Mouse (Mus musculus): Measurements from ENCODE around the gene Vmn1r230. TPM values are rescaled to one million over a fixed set of nuclear protein-coding genes. Genes with fewer than 3 reads are reported as not detected.

The Vmn1r230 gene
- total RNA-seq (2022), result not detected

GRCm38 (mm10) chr17:20840144-20840543, at the start of gene Vmn1r230:
Gene Vmn1r230, plus strand, starts transcription at chr17:20840444.
- no peak for DNase-seq (ENCODE audit: low spot score in 2 of 2)

DNA sequence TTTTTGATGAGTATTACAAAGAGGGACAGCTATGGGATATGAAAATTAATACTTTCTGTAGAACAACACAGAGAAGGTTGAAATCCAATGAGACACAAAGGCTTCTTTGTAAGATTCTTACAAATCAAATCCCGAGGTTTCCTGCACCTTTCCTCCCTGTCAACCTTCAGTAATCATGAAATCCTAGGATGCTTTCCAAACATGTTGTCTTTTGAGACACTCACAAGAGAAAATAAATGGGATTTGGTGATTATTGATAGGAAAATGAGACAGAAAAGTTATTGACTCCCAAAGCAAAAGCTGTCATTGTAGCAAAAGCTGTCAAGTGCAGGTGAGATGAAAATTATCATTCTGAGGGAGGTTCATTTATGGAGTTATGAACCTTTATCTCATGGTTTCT, 29.0 kb upstream of the Vmn1r230 start, which contains the start of gene Vmn1r229:
Vmn1r229 (plus strand) TSS at position 301 of the 400 bp plus-strand sequence.
- DNase-seq (ENCODE audit: low spot score in 2 of 2), result no peak

Other genes starting within 250 kb of the Vmn1r230 start
- not detected for gene Vmn2r110, start 244.0 kb upstream of the Vmn1r230 start, total RNA-seq (2022)
- not detected for gene Fpr-rs3, start 215.6 kb upstream of the Vmn1r230 start, total RNA-seq (2022)
- not detected for gene Vmn1r226, start 157.6 kb upstream of the Vmn1r230 start, total RNA-seq (2022)
- not detected for gene Vmn1r227, start 110.6 kb upstream of the Vmn1r230 start, total RNA-seq (2022)
- not detected for gene Vmn1r228, start 54.3 kb upstream of the Vmn1r230 start, total RNA-seq (2022)
- gene Vmn1r229, start 28.9 kb upstream of the Vmn1r230 start, total RNA-seq (2022), result not detected
- gene Vmn1r231, start 64.6 kb downstream of the Vmn1r230 start, total RNA-seq (2022), result not detected
- gene Vmn1r232, start 79.3 kb downstream of the Vmn1r230 start, total RNA-seq (2022), result not detected
- gene Ppp2r1a, start 104.9 kb downstream of the Vmn1r230 start, total RNA-seq (2022), result 100 to 1,000 TPM in 1 of 4 experiments, 10 to 100 TPM in 3; 79.4 to 102 (median 85.5) TPM
- gene Vmn1r233, start 156.0 kb downstream of the Vmn1r230 start, total RNA-seq (2022), result not detected
- gene Zfp160, start 168.5 kb downstream of the Vmn1r230 start, total RNA-seq (2022), result 1 to 10 TPM; 4.5 to 7.3 (median 5.5) TPM